Mouse (Mus musculus): Measurements from ENCODE around the gene Snx4.

GRCm38 (mm10) chr16:33326589-33326988 lies 75.3 kb downstream of the Snx4 start:
- TF ChIP-seq POLR2A (IDR thresholded peaks at IDR 0.05; ENCODE audit: low read depth, low read length) (no peak), CTCF (IDR thresholded peaks at IDR 0.05; ENCODE audit: extremely low read depth, insufficient read length, insufficient replicate concordance, low read depth, low read length) (no peak)
